Mouse (Mus musculus): ENCODE measurements at regions not wholly inside any gene's neighbourhood (a gene's known extent, or its start where the extent isn't known, plus 50 kb on each side); places are given as distances from the start of the nearest gene placed in this dataset.

DNA sequence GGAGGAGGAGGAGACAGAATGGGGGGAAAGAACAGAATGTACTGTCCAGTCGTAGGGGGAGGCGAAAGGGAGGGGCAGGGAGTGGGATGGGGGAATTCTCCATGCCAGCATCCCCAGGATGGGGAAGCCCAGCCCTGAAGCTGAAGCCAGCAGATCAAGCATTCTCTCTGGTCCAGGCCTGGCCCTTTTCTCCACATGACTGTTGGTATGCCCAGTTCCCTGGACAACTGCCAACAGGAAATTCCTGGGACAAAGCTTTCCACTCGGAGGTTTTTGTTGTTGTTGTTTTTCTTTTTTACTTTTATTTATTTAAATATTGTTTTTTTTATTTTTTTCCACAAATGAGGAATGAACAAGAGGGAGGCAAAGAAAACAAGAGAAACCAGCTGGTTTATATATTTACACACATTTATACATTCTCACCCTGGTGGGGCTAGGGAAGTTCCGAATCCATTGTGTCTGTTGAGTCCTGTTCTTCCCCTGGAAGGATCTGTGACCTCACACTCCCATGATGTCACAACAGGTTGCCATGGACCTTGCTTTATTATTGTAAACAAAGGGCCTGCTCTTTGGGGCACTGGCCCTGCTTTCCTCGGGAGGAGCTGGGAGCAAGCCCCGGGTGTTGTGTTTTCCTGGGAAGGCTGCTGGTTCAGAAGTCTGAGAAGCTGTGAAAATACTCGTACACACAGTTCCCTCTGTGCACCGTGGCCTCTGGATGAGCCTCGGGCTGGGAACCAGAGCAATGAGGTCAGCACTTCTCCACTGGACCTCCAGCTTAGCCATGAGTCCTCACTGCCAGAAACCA, 135.5 kb upstream of the Med13l start:
- no peak for DNase-seq (ENCODE audit: low spot score in 2 of 2)

DNA sequence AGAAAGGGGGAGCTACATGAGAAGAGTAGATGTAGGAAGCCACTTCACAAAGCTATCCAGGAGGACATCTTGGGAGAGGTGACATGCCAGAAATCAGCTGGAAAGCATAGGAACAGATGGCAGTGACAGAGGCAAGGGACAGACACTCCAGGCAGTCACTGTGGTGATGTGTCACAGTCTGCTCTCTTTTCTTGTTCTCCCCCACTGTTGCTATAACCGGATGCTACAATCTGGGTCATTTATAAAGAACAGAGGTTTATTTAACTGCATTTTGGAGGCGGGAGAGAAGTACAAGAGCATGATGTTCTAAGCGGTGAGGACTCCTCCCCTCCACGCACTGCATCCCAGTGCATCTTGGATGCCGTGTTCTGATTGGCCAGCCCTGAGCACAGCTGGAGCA, 133.8 kb upstream of the Med13l start:
- DNase-seq (ENCODE audit: low spot score in 2 of 2): no peak

DNA sequence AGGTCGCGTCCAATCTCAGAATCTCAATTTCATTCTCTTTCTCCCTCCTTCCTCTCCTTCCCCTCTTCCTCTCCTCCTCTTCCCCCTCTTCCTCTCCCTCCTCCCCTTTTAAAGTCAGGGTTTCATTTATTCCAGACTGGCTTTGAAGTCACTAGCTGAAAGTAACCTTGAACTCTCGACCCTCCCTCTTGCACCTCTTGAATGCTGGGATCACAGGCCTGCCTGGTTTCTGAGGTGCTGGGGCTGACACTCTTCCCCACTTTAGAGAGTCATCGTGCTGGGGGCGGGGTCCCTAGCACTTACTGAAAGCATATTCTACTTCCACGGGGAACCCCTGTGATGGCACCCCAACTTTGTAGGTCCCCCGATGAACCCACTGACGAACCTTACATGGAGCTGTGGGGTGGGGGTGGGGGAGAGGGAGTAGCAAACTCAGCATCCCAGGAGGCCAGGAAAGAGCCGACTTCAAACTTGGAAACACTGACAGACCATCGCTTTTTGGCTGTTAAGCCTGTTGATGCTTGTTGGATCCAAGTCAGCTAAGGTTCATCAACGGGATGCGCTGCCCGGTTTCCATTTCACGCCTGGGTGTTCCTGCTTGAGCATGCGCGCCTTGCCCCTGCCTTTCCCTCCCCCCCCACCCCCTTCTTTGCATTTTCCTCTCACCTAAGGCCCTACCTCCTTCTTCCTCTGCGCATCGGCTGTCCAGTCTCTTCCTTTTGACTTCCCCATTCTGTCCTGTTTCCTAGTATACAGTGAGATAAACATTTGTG, 132.0 kb upstream of the Med13l start:
- no peak for DNase-seq (ENCODE audit: low spot score in 2 of 2)

DNA sequence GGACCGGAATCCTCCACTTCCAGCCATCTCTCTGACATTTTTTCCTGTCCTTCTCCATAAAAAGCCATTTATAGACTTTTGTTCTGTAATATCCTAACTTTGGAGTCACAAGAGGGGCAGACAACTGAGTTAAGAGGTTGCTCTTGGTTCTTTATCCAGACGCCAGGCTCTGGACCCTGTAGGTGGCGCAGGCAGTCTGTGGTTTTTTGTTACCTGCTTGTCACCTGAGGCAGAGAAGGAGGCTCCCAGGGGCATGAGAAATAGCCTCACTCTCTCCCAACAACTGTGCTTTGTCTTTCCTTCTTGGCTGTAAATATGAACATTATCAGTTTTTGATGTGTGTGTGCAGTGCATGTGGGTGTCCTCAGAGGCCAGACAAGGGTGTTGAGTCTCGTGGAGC, 126.9 kb upstream of the Med13l start:
- peak in 1 of 2 experiments; percentile 25 for DNase-seq (ENCODE audit: low spot score in 2 of 2)

DNA sequence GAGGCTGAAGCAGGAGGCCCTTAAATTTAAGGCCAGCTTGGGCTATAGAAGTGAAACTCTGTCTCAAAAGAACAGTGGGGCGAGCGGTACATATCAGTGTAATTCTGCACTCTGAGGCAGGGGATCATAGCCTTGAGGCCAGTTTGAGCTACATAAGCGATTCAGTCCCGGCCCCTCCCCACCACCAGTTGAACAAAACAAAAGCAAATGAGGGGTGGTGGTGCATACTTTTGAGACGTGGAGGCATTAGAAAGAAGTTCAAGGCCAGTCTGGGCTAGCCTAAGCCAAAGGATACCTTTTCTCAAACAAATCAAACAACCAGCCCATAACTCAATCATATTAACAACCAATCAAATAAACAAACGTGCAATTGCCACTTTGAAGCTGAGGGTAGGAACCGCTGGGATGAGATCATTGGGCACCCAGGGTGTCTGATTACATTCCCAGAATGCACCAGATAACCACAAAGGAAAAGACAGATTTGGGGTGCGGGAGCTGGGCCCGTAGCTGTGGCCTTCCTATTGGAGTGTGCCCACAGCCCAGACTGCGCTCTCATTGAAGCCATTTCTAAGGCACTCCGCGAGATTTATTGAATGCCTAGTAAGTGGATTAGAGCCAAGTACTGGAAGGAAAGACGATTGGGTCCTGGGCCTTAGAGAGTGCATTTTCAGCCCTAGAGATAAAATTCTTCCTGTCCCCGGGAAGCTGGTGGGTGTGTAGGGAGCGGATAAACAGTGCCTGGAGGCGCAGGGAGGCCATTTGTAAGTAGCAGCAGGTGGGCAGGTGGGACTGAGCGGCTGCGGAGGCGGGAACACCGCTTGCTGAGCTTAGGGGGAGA, 125.5 kb upstream of the Med13l start:
- no peak for DNase-seq (ENCODE audit: low spot score in 2 of 2)

DNA sequence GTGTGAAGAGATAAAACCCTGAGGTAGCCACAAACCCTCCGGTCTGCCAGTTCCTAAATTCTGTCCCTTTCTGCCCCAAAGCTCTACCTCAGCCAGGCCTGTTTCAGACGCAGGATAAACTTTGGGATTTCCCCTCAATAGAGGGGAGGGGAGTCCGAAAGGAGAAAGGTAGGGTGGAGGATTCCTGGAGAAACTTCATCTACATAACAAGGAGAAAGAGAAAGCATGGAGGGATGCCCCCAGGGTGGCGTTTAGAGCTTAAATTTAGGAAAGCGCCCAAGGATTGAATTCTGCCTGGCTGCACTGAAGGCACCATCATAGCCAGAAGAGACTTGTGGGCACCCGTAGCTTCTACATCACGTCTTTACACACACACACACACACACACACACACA, 124.9 kb upstream of the Med13l start:
- DNase-seq (ENCODE audit: low spot score in 2 of 2): no peak

DNA sequence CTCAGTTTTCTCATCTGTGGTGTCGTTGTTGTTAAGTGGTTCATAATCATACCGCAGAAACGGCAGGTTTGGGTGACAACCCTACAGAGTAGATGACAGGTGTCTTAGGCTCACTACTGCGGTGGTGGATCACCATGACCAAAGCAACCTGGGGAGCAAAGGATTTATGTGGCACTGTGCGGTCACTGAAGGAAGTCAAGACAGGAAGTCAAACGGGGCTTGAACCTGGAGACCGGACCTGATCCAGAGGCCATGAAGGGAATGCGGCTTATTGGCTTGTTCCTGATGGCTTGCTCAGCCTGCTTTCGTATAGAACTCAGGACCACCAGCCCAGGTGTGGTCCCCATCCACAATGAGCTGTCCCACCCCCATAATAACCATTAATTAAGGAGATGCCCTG, 124.4 kb upstream of the Med13l start:
- no peak for DNase-seq (ENCODE audit: low spot score in 2 of 2)

DNA sequence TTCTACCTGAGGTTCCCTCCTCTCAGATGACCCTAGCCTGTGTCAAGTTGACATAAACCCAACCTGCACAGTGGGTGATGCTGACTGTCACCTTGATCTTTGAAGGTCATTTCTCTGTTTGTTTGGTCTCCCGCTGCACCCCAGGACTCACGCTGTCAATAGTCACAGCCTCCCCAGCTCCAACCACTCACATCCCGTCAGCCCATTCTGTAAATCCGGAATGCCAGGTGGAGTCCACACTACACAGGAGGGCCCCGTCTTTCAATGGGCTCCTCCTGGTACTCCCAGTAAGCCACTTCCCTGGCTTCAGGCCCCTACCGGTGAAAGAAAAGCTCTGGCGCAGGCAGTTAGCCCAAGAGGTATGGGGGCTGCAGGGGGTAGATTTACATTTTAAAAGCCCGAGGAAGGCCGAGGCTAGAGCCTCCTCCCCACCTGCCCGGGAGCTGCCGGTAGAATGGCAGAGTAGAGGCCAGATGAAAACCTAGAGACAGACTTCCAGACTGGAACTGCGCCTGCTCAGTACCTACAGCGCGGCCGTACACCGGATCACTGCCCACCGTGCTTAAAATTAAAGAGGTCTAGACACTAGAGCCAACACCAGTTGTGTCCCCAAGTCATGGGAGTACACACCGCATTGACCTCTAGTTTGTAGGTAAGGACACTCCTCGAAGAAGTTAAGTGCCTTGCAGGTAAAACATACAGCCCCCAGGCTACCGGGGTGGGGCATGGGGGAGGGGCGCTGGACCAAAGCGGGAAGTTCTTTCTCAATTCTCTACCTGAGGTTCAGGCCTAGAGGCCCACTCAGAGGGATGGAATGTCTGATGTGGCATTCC, 123.8 kb upstream of the Med13l start:
- DNase-seq (ENCODE audit: low spot score in 2 of 2): no peak

DNA sequence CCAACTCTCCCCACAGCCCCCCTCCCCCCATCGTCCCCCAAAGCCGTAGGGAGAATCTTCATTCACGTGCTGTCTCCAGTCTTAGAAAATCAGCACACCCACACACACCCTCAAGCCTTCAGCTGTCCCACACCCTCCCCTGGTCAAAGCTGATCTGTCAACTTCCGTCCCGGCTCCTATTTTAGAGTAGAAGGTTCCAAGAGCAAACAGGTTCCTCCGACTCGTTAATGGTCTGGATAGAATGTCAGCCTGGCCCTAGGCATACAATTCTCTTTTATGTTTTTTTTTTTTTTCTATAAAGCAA, 123.2 kb upstream of the Med13l start:
- no peak for DNase-seq (ENCODE audit: low spot score in 2 of 2)

DNA sequence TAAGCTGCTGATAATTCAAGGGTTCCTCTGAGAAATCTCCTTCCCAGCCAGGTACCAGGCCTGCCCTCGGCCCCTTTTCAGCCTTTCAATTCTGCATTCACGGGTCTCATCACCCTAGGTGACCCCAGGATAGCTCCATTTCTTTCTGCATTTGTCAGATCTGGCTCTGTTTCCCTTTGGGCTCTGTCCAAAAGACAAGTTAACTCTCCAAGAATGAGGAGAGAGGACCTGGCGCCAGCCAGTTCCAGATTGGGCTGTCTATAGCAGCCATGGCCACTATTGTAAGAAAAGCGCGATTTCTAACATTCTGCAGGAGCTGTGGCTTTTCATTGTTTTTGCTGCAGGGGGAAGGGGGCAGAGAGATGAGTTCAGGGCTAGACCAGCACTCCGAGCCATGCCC, 122.5 kb upstream of the Med13l start:
- DNase-seq (ENCODE audit: low spot score in 2 of 2): no peak

DNA sequence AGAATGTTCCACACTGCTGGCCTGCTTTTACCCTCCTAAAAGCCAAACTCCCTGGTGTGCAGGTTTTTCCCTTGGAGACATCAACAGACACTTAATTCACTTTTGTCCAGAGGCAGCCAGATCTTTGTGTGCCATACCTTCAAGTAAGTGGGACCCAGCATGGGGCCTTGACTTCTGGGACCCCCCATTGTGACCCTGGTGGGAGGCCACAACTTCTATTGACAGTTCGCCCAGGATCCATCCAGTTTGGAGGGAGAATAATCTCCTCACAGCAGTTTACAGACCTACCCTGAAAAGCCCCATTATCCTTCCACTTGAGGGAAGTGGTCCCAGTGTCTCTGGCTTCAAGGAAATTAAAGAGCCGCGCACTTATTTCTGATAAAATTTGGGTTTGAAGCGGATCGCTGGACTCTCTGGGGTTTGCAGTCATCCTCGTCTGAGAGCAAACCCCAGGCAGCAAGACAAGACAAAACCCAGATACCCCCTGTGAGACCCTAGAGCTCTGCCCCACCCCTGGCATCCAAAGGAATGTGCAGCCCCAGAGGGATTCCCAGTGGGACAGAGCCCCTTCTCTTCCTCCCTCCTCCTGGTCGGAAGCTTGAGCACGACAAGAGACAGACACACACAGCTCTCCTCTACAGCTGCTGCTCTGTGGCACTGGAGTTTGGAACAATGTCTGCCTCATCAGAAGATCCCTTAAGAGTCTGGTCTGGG, 115.8 kb upstream of the Med13l start:
- DNase-seq (ENCODE audit: low spot score in 2 of 2): no peak

DNA sequence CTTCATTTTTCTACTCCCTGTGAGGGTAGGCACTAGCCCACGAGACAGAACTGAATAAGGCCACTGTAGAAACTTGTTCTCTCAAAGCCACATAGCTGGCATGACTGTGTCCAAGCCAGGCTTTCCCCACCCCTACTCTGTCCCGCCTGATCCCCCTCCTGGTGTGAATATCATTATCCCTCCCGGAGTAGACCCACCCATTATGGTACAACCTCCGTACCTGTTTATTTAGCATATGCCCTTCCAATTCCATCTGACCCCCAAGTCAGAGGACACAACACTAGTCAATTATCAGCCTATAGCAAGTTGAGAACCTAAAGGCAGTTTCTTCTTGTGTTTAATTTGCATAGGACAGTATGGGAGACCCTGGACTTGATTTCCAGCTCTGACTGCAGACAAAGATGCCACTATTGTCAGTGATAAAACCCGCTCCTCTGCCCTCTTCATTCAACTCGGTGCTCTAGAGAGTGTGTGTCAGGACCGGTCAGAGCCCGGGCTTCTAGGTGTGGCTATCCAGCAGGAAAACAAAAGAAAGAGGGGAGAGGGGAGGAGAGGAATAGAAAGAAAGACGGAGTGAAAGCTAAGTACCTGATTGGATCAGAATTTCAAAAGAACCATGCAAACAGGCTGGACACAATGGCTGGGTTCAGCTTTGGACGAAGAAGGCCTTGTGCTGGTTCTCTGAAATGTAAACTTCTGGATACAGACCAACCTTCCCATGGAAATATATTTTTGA, 115.1 kb upstream of the Med13l start:
- no peak for DNase-seq (ENCODE audit: low spot score in 2 of 2)

DNA sequence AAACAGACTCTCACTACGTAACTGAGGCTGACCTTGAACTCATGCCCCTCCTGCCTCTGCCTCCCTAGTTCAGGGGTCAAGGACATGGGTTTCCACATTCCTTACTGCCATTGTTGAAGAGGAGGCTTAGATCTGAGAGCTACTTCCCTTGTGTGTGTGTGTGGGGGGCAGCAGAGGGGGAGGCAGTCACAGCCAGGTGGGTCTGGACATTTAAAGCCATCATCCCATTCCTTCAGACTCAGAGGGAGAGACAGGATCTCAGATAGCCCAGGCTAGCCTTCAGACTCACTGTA, 114.5 kb upstream of the Med13l start:
- DNase-seq (ENCODE audit: low spot score in 2 of 2): no peak

DNA sequence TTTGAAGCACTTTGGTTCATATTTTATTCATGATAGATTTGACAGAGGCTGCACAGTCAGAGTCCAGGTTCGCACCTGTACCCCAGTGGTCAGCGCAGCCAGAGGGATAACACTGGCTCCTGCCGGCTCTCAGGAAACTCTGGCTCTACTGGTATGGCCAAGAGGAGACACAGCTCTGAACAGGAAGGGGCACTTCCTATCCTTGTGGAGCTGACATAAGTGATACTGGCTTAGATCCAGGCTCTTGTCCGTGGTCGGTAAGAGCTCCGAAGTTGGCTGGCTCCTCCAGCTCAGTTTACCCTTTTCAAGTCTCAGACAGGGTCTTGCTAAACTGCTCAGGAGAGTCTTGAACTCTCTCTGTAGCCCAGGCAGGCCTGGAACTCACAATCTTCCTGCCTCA, 113.6 kb upstream of the Med13l start:
- DNase-seq (ENCODE audit: low spot score in 2 of 2): no peak

DNA sequence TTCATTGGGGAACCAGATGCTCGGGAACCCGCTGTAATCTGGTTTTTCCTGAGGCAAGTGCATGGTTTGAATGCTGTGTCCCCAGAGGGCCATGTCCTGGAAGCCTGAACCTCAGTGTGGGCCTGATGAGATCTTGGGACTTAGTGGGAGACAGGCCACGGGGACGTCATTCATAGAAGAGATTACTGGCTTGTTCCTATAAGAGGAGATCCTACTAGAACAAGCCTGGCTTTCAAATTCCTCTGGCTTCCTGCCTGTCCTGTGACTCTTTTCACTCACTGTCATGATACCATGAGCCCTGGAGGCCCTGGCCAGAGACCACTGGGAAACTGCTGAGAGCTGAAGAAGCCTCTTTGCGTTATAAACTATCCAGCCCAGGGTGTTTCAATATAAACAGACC, 113.1 kb upstream of the Med13l start:
- no peak for DNase-seq (ENCODE audit: low spot score in 2 of 2)

DNA sequence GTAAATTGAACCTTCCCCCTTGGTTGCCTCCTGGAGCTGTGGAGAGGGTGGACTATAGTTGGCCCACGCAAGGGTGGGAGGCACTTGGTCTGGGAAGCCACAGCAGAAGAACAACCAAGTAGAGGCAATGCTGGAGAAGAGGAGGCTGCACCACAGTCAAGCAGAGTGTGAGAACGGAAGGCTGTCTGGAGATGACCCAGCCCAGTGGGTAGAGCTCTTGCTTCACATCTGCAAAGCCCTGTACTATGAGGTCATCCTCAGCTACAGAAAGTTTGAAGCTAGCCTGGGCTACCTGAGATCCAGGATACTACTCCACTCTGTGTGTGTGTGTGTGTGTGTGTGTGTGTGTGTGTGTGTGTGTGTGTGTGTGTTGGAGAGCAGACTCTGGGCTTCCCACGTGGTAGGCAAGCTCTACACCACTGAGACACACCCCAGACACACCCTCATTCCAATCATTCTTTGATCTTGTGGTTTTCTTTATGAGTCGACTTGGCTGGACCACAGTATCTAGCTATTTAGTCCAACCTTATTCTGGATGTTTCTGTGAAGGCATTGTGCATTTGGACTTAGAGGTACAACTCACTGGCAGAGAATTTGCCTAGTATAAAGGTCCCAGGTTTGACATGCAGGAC, 111.5 kb upstream of the Med13l start:
- DNase-seq (ENCODE audit: low spot score in 2 of 2): no peak

DNA sequence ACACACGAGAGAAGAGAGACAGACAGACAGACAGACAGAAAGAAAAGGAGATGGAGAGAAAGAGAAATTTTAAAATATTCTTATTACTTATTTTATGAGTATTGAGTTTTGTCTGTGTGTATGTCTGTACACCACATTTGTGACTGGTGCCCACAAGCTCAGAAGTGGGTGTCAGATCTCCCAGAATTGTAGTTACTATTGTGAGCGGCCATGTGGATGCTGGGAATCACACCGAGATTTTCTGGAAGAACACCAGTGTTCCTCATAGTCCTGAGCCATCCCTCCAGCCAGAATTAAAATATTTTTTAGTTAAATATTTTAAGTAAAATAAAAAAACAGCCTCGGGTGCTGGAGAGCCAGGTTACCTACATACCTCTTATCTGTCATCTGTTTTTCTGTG, 110.6 kb upstream of the Med13l start:
- DNase-seq (ENCODE audit: low spot score in 2 of 2): no peak

DNA sequence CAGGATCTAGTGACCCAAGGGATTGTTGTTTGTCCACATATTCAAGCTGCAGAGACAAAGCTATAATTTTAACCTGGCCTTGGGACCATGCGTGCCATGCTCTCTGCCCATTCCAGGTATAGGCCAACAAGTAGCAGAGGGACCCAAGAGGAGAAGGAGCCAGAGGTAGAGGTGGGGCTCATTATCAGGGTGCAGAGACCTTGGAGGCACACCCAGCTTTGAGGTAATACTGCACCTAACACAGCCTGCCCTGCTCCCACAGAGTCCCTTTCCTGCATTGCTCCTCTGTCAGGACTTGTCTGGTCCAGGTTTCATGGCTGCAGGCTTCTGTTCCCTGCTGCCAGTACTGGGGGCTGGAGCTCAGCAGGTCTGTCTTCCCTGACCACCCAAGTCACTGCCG, 108.4 kb upstream of the Med13l start:
- DNase-seq (ENCODE audit: low spot score in 2 of 2): no peak

DNA sequence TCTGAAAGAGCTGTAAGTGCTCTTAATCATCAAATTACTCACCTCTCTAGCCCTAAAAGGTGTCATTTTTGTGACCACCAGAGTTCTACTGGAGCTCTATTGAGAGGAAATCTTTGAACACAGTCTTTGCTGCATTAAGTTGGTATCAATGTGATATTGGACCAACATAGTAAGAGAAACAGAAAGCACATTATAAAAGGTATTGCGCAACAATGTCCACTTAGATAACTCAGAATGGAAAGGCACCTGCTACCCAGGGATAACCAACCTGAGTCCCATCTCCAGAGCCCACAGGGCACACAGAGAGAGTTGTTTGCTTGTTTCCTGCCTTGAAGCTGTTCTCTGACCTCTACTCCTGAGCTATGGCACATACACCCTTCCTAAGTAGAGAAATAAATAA, 106.4 kb upstream of the Med13l start:
- no peak for DNase-seq (ENCODE audit: low spot score in 2 of 2)

DNA sequence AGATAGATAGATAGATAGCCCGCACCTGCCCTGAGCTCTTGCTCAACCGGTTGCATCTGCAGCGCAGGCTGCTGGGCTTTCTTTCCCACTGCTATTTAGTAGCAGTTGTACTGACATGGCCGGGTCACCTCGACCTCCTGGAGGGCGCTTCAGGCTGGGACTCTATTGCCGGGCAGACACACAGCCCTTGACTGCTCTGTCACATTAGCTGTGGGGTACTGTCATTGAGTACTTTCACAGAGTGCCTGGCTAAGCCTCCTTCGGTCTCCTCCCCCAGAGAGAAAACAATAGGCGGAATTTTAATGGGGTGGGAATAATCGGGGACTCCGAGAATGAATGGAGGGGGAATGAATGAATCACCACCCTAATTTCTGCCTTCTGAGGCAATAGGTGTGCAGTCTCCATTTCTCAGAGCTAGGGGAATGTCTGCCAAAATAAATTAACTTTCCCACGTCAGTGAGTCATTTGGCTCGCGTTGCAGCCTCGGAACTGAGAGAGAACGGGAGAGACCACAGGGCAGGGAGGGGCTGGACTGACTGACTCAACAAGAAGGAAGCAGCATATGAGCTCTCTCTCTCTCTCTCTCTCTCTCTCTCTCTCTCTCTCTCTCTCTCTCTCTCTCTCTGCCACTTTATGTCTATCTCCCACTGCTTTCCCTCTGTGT, 101.6 kb upstream of the Med13l start:
- DNase-seq (ENCODE audit: low spot score in 2 of 2): no peak

All from thymus, postnatal 10 days (tissue).